Mouse (Mus musculus) monocyte, adult 2 months (primary cell): ENCODE measurements around the gene Ice2.

ENCODE experiments used
- DNase-seq, 2 experiments: peaks; one replicate each; pipeline ENCODE4 v3.0.0; 2022; ENCODE audit warnings: low spot score in 2 of 2, low read depth in 1 of 2

Gene Ice2

GRCm38 (mm10) chr9:69397760-69398452, at the start of gene Ice2:
Ice2 (plus strand) TSS chr9:69397906.
- peak; percentile 11 to 56 for DNase-seq

GRCm38 (mm10) chr9:69349537-69349936, 48.2 kb upstream of the Ice2 start:
- no peak for DNase-seq

- no peak for DNase-seq
These were observed 43.5 kb upstream of the Ice2 start for GRCm38 (mm10) chr9:69354228-69354627.

GRCm38 (mm10) chr9:69357834-69358233, 39.9 kb upstream of the Ice2 start:
- DNase-seq, result peak in 1 of 2 experiments; percentile 24

GRCm38 (mm10) chr9:69358797-69359196, 38.9 kb upstream of the Ice2 start:
- no peak for DNase-seq

- DNase-seq, result no peak
These were observed 35.7 kb upstream of the Ice2 start for GRCm38 (mm10) chr9:69361951-69362445.

- DNase-seq, result no peak
These were observed 34.9 kb upstream of the Ice2 start for GRCm38 (mm10) chr9:69362766-69363165.

GRCm38 (mm10) chr9:69364117-69364516, 33.6 kb upstream of the Ice2 start:
- no peak for DNase-seq

GRCm38 (mm10) chr9:69367055-69367454, 30.7 kb upstream of the Ice2 start:
- no peak for DNase-seq

GRCm38 (mm10) chr9:69368071-69368470, 29.6 kb upstream of the Ice2 start:
- peak in 1 of 2 experiments; percentile 14 for DNase-seq

- DNase-seq, result no peak
These were observed 26.5 kb upstream of the Ice2 start for GRCm38 (mm10) chr9:69371046-69371724.

- DNase-seq, result no peak
These were observed 24.8 kb upstream of the Ice2 start for GRCm38 (mm10) chr9:69372871-69373270.

- no peak for DNase-seq
These were observed 20.6 kb upstream of the Ice2 start for GRCm38 (mm10) chr9:69376982-69377653.

GRCm38 (mm10) chr9:69377654-69378045, 20.1 kb upstream of the Ice2 start:
- no peak for DNase-seq

- no peak for DNase-seq
These were observed 17.2 kb upstream of the Ice2 start for GRCm38 (mm10) chr9:69380546-69380945.

GRCm38 (mm10) chr9:69381741-69382140, 16.0 kb upstream of the Ice2 start:
- DNase-seq, result no peak

GRCm38 (mm10) chr9:69384475-69384874, 13.2 kb upstream of the Ice2 start:
- DNase-seq, result no peak

GRCm38 (mm10) chr9:69384905-69385304, 12.8 kb upstream of the Ice2 start:
- no peak for DNase-seq

GRCm38 (mm10) chr9:69387296-69387695, 10.4 kb upstream of the Ice2 start:
- DNase-seq, result no peak

GRCm38 (mm10) chr9:69390631-69391030, 7.1 kb upstream of the Ice2 start:
- no peak for DNase-seq

GRCm38 (mm10) chr9:69394234-69394633, 3.5 kb upstream of the Ice2 start:
- no peak for DNase-seq

- DNase-seq, result no peak
These were observed 310 bp upstream of the Ice2 start for GRCm38 (mm10) chr9:69397432-69397759.
